Mouse (Mus musculus): ENCODE results near the gene Irf2bp1.

DNA sequence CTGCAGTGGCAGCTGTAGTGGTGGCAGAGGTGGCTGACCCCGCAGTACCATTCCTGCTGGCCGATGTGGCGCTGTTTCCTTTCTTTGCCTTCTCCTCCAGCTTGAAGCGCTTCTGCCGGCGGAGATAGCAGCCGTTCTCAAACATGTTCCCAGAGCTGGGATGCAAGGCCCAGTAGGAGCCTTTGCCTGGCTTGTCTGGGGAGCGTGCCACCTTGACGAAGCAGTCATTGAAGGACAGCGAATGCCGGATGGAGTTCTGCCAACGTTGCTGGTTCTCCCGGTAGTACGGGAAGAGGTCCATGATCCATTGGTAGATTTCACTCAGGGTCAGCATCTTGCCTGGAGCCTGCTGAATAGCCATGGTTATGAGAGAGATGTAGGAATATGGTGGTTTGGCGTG lies 10.6 kb downstream of the Irf2bp1 start:
- no peak for TF ChIP-seq CTCF (IDR thresholded peaks at IDR 0.05; ENCODE audit: control insufficient read depth, insufficient read depth, insufficient read length)
- no peak for TF ChIP-seq FOSL1 (IDR thresholded peaks at IDR 0.05; ENCODE audit: insufficient read depth, low read length, poor library complexity, severe bottlenecking)
- TF ChIP-seq CEBPB (IDR thresholded peaks at IDR 0.05; ENCODE audit: low read depth) = no peak
